Mouse (Mus musculus) MEL (cell line): ENCODE results near the gene Pcbp3. TPM values are rescaled to one million over a fixed set of nuclear protein-coding genes. Genes with fewer than 3 reads are reported as not detected.

ENCODE experiments used
- DNase-seq: peaks from one replicate; pipeline ENCODE4 v3.0.0; 2011; ENCODE audit warnings: low read depth, low spot score
- H3K27ac ChIP-seq: 2 replicates; pipeline ENCODE4 v1.5.1; 2012; ENCODE audit warnings: low read depth, mild to moderate bottlenecking, control low read depth, low read length, moderate library complexity; ENCODE audit not compliant: control insufficient read depth
- H3K27me3 ChIP-seq, 2 experiments: fragments of 150-350 bp in 1 of 2; sonication (generic) in 1 of 2; 2 replicates each; pipeline ENCODE4 v1.6.1; 2012; ENCODE audit warnings: low read length in 2 of 2, mild to moderate bottlenecking in 2 of 2, improper control_type of control experiment in 1 of 2, moderate library complexity in 1 of 2; ENCODE audit not compliant: insufficient read depth in 2 of 2, control insufficient read depth in 1 of 2
- H3K36me3 ChIP-seq, 2 experiments: 2 replicates each; pipeline ENCODE4 v1.6.1; 2012 to 2014; ENCODE audit warnings: low read length in 2 of 2, improper control_type of control experiment in 1 of 2, inconsistent platforms in 1 of 2, mild to moderate bottlenecking in 1 of 2; ENCODE audit not compliant: insufficient read depth in 2 of 2, control insufficient read depth in 1 of 2
- H3K4me1 ChIP-seq, 2 experiments: fragments of 150-350 bp in 1 of 2; sonication (generic) in 1 of 2; 2 replicates each; pipeline ENCODE4 v1.6.1; 2012; ENCODE audit warnings: low read length in 2 of 2, improper control_type of control experiment in 1 of 2, mild to moderate bottlenecking in 1 of 2; ENCODE audit not compliant: insufficient read depth in 2 of 2, control insufficient read depth in 1 of 2
- H3K4me3 ChIP-seq, 2 experiments: fragments of 150-350 bp in 1 of 2; sonication (generic) in 1 of 2; 2 replicates each; pipeline ENCODE4 v1.5.1; 2012; ENCODE audit warnings: low read depth in 2 of 2, low read length in 2 of 2, mild to moderate bottlenecking in 2 of 2, moderate library complexity in 2 of 2, control low read depth in 1 of 2, improper control_type of control experiment in 1 of 2; ENCODE audit not compliant: control insufficient read depth in 1 of 2, insufficient read depth in 1 of 2
- H3K79me2 ChIP-seq: 2 replicates; pipeline ENCODE4 v1.6.1; 2012; ENCODE audit warnings: mild to moderate bottlenecking, low read length, moderate library complexity; ENCODE audit not compliant: control insufficient read depth, poor library complexity, insufficient read depth
- H3K9ac ChIP-seq: 2 replicates; pipeline ENCODE4 v1.6.1; 2012; ENCODE audit warnings: low read depth, mild to moderate bottlenecking, control low read depth, low read length, moderate library complexity; ENCODE audit not compliant: control insufficient read depth, poor library complexity, severe bottlenecking
- H3K9me3 ChIP-seq: fragments of 150-350 bp; sonication (generic); replicated peaks from 2 replicates; pipeline ENCODE4 v1.6.1; 2012; ENCODE audit warnings: mild to moderate bottlenecking, low read length, improper control_type of control experiment, moderate library complexity; ENCODE audit not compliant: insufficient read depth
- BHLHE40 ChIP-seq: IDR thresholded peaks from 2 replicates; pipeline ENCODE4 v1.6.1; 2012; ENCODE audit warnings: low read depth, mild to moderate bottlenecking, inconsistent platforms, low read length, improper control_type of control experiment, borderline replicate concordance
- E2F4 ChIP-seq: IDR thresholded peaks from 2 replicates; pipeline ENCODE4 v1.6.1; 2011; ENCODE audit warnings: low read depth, low read length, improper control_type of control experiment, borderline replicate concordance
- ELF1 ChIP-seq: IDR thresholded peaks from 2 replicates; pipeline ENCODE4 v1.6.1; 2014; ENCODE audit warnings: low read depth, mild to moderate bottlenecking, inconsistent platforms, low read length, improper control_type of control experiment, moderate library complexity
- EP300 ChIP-seq, 2 experiments: IDR thresholded peaks; 2 replicates each; pipeline ENCODE4 v1.6.1; 2011; ENCODE audit warnings: improper control_type of control experiment in 2 of 2, low read length in 2 of 2, low read depth in 1 of 2, mild to moderate bottlenecking in 1 of 2
- GABPA ChIP-seq: IDR thresholded peaks from 2 replicates; pipeline ENCODE4 v1.6.1; 2012; ENCODE audit warnings: low read depth, mild to moderate bottlenecking, inconsistent platforms, low read length, improper control_type of control experiment, moderate library complexity
- JUND ChIP-seq: IDR thresholded peaks from 2 replicates; pipeline ENCODE4 v1.6.1; 2011; ENCODE audit warnings: low read depth, mild to moderate bottlenecking, improper control_type of control experiment, low read length
- MAX ChIP-seq: IDR thresholded peaks from 2 replicates; pipeline ENCODE4 v1.6.1; 2011; ENCODE audit warnings: low read length, improper control_type of control experiment
- MYC ChIP-seq: IDR thresholded peaks from 2 replicates; pipeline ENCODE4 v1.6.1; 2011; ENCODE audit warnings: low read depth, mild to moderate bottlenecking, low read length, improper control_type of control experiment, moderate library complexity
- NELFE ChIP-seq: IDR thresholded peaks from 2 replicates; pipeline ENCODE4 v1.6.1; 2011; ENCODE audit warnings: low read depth, low read length, improper control_type of control experiment
- NRF1 ChIP-seq: IDR thresholded peaks from 2 replicates; pipeline ENCODE4 v1.6.1; 2014; ENCODE audit warnings: low read depth, mild to moderate bottlenecking, inconsistent platforms, low read length, improper control_type of control experiment, moderate library complexity; ENCODE audit not compliant: poor library complexity, insufficient read depth, severe bottlenecking
- POLR2AphosphoS2 ChIP-seq: IDR thresholded peaks from 2 replicates; pipeline ENCODE4 v1.6.1; 2011; ENCODE audit warnings: low read length, improper control_type of control experiment
- RCOR1 ChIP-seq: IDR thresholded peaks from 2 replicates; pipeline ENCODE4 v1.6.1; 2012; ENCODE audit warnings: low read depth, mild to moderate bottlenecking, inconsistent platforms, low read length, improper control_type of control experiment
- SMC3 ChIP-seq: IDR thresholded peaks from 2 replicates; pipeline ENCODE4 v1.6.1; 2011; ENCODE audit warnings: low read depth, low read length, improper control_type of control experiment
- TBP ChIP-seq: IDR thresholded peaks from 2 replicates; pipeline ENCODE4 v1.8.0; 2011; ENCODE audit warnings: low read depth, low read length, improper control_type of control experiment
- USF2 ChIP-seq, 2 experiments: IDR thresholded peaks; 2 replicates each; pipeline ENCODE4 v1.6.1; 2011 to 2012; ENCODE audit warnings: improper control_type of control experiment in 2 of 2, low read length in 2 of 2, borderline replicate concordance in 1 of 2, inconsistent platforms in 1 of 2, low read depth in 1 of 2, mild to moderate bottlenecking in 1 of 2; ENCODE audit not compliant: insufficient read depth in 1 of 2
- ZKSCAN1 ChIP-seq: IDR thresholded peaks from 2 replicates; pipeline ENCODE4 v1.6.1; 2012; ENCODE audit warnings: low read depth, mild to moderate bottlenecking, inconsistent platforms, low read length, improper control_type of control experiment, moderate library complexity
- ZNF384 ChIP-seq: IDR thresholded peaks from 2 replicates; pipeline ENCODE4 v1.6.1; 2012; ENCODE audit warnings: low read depth, mild to moderate bottlenecking, inconsistent platforms, low read length, improper control_type of control experiment
- polyA plus RNA-seq, 2 experiments: library from polyadenylated mRNA; stranded (reverse) in 1 of 2; unstranded in 1 of 2; fragments of >175 nt in 1 of 2; fragments of >200 nt in 1 of 2; gene quantifications; 2 replicates each; pipeline versions ENCODE4 v1.2.1 to v1.2.4; 2012; ENCODE audit warnings: low replicate concordance in 2 of 2, low read depth in 1 of 2; ENCODE audit not compliant: insufficient read length in 2 of 2, insufficient read depth in 1 of 2, missing spikeins in 1 of 2
- total RNA-seq: library from RNA; depleted of rRNA; stranded (reverse); fragments of 300-350 nt; gene quantifications from 2 replicates; pipeline ENCODE4 v1.2.3, GENCODE M21; 2012

Pcbp3 gene
- total and polyA plus RNA-seq, 3 experiments, result 1.1 to 3.3 TPM; not detected in 1

DNA sequence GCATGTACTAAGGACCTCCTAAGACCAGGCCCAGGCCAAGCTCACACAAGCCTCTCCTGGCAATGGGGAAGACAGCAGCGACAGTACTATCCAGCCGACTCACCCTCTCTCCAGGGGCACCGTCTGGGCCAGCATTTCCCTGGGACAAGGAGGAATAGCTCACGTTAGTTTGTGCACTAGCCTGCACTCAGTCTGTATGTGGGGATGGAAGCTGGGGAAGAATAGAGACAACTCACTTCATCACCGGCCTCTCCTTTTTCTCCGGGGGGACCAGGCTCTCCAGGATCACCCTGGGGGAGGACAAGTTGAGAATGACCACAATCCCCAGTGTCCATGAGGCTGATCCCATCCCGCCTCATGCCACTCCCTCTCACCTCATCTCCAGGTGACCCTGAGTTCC is 244.7 kb downstream of the Pcbp3 start:
- TF ChIP-seq JUND (no peak), GABPA (no peak), NELFE (no peak), SMC3 (no peak), NRF1 (no peak), E2F4 (no peak), MAX (no peak), ZKSCAN1 (no peak), MYC (no peak), ZNF384 (no peak), TBP (no peak), RCOR1 (no peak), BHLHE40 (no peak)

DNA sequence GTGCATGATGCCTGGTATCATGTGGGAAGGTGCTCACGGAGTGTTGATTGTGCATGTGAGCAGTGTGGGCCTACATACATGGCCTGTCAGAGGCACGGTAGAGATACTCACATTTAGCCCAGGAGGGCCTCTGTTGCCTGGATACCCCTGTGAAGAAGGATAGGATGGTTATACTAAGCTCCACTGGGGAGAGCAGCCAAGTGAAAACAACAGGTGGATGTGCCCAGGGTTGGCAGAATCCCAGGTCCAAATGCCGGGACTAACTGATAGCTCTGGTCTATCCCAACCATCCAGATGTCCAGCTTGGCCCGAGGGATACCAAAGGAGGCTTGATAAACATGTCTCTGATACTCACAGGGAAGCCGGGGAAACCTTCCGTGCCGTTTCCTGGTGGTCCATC is 247.4 kb downstream of the Pcbp3 start:
- H3K27me3 ChIP-seq, result no peaks in the 10 kb centered on the region
- TF ChIP-seq ELF1 (no peak), EP300 (IDR thresholded peaks at IDR 0.05; ENCODE audit: low read depth in 1 of 2, low read length in 2 of 2) (no peak), USF2 (IDR thresholded peaks at IDR 0.05; ENCODE audit: borderline replicate concordance in 1 of 2, insufficient read depth in 1 of 2, low read depth in 1 of 2, low read length in 2 of 2) (no peak), POLR2AphosphoS2 (no peak)
- TF ChIP-seq, all 39 proteins: peak for 0
- no peak for DNase-seq
- H3K79me2 ChIP-seq, result no peaks in the 10 kb centered on the region
- no peak overlapping the region for H3K9ac ChIP-seq
- no peaks in the 10 kb centered on the region for H3K4me1 ChIP-seq
- no peaks in the 10 kb centered on the region for H3K9me3 ChIP-seq
- no peak overlapping the region for H3K27ac ChIP-seq
- H3K4me3 ChIP-seq, result no peak overlapping the region
- H3K36me3 ChIP-seq, result no peaks in the 10 kb centered on the region

More for the DNA sequence above, 244.7 kb downstream of the Pcbp3 start:
- no peak for DNase-seq
- H3K79me2 ChIP-seq, result no peaks in the 10 kb centered on the region
- H3K4me1 ChIP-seq, result no peaks in the 10 kb centered on the region
- H3K4me3 ChIP-seq, result no peak overlapping the region
- H3K27me3 ChIP-seq, result no peaks in the 10 kb centered on the region
- no peaks in the 10 kb centered on the region for H3K9me3 ChIP-seq
- H3K36me3 ChIP-seq, result no peaks in the 10 kb centered on the region
- no peak overlapping the region for H3K27ac ChIP-seq
- no peak overlapping the region for H3K9ac ChIP-seq
